Mouse (Mus musculus) layer of hippocampus, postnatal 36 days (tissue): Measurements from ENCODE around the gene Ell. TPM values are rescaled to one million over a fixed set of nuclear protein-coding genes. Genes with fewer than 3 reads are reported as not detected.
A peak's percentile ranks its signal among the peaks of the same experiment; 100 is the strongest.

Source experiments
- DNase-seq, 2 experiments: peaks; one replicate each; pipeline ENCODE4 v3.0.0; 2022
- total RNA-seq, 2 experiments: library from RNA; stranded (reverse); gene quantifications; 2 replicates each; pipeline ENCODE4 v1.2.3; 2021

Gene Ell
- total RNA-seq, 2 experiments from 2014 or later = 18.6 to 23.4 TPM

GRCm38 (mm10) chr8:70598722-70599121 is 59.5 kb downstream of the Ell start:
- no peak for DNase-seq

GRCm38 (mm10) chr8:70599507-70600290 is 60.4 kb downstream of the Ell start:
- DNase-seq = no peak

DNA sequence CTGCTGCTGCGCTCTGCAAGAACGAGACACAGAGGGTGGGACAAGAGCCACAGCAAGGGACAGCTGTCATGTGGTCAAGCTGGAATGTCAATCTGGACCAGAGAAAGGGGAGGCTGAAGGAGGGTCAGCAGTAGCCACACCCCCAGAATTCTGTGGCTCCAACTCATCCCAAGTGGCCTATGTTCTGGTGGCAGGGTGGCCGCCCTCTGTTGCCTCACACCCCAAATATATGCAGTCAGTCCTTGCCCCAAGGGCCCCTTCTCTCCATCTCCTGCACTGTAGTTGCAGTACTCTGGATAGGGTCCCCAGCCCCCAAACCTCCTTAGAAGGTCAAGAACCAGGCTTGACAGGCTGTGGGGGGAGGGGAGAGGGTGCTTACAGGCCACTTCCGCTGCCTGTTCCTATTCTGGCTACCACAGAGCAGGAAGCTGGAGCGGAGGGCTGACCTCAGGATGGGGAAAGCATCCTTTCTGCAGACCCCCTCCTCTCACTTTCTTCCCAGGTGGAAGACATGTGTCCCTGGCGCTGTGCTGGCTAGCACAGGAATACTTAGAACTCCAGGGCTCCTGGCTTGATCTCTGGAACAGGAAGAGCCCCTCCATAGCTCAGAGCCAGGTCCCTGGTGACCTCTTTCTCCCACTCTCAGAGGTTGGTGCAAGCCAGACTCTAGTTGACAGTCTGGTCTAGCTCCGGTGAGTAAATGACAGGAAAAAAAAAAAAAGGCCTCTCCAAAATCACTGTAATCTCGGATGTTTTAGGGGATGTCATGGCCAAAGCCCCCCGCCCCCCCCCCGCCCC is 61.4 kb downstream of the Ell start:
- no peak for DNase-seq

GRCm38 (mm10) chr8:70601271-70601649 is 62.0 kb downstream of the Ell start:
- peak; percentile 79 to 83 for DNase-seq

DNA sequence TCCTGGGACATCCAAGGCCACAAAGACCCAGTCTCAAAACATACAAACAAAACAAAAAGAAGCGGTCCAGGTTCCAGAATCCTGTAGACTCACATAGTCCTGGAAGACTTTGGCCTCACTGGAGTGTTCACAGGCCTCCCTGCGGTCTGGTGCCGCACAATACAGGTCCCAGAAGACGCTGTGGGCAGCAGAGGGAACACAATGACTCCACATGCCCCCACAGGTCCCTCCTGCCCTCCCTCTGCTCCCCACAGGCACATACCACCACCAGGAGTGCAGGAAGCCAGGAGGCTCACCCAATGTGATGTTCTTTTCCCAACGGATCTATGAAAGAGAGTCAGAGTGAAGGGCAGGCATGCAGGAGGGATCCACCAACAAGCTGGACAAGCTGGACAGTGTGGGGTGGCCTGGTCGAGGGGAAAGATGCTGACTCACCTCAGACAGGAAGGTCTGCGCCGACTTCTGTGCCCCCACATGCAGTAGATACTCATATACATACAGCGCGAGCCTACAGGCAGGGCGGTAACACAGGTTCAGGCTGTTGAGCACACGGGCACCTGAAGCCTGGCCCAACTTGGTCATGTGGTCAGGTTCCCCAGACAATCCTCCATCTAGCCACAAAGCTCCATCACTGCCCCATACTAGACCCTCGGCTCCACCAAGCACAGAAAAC is 63.0 kb downstream of the Ell start:
- no peak for DNase-seq

GRCm38 (mm10) chr8:70604558-70604957 is 65.3 kb downstream of the Ell start:
- DNase-seq = no peak

- DNase-seq = no peak
Measured at GRCm38 (mm10) chr8:70605871-70606779, 66.9 kb downstream of the Ell start.

- no peak for DNase-seq
Measured at GRCm38 (mm10) chr8:70606780-70607602, 67.7 kb downstream of the Ell start.

- DNase-seq = no peak
Measured at GRCm38 (mm10) chr8:70607603-70607897, 68.3 kb downstream of the Ell start.

DNA sequence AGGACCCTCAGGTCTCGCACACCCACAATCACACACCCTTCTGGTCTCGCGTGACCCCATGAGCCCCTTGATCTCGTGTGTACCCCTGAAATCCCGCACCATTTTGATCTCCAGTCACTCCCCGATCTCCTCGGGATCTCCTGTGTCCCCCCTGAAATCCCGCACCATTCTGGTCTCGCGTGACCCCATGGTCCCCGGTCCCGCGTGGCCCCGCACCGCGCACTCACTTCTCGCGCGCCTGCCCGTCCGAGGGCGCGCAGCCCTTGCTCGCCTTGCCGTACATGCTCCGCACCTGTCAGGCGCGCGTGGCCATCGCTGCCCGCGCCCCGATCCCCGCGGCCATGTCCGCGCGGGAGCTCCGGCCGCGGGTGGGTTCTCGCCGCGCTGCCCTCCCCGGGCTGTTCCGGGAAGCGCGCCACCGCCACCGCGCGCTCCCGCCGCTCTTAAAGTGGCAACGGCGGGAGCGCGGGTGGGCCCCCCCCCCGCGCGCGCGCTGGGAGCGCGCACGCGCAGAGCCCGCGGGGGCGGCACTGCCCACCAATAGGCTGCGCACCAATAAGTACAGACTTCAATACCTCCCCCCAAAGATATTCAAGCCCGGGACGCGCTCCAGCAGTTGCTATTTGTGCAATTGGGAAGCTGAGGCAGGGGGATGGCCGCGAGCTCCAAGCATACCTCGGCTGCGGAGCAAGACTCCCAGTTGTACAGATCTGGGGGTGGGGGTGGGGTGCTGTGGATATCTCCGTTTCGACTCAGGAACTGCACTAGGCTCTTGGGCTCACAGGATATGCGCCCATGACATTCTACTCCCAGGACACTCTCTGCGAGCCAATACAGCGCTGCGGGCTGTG is 68.9 kb downstream of the Ell start:
- DNase-seq = peak in 1 of 2 experiments; percentile 62

- no peak for DNase-seq
Measured at GRCm38 (mm10) chr8:70608749-70609367, 69.6 kb downstream of the Ell start, which contains the start of gene Ssbp4. Gene Ssbp4, minus strand, starts transcription at chr8:70608872.

- DNase-seq = peak in 1 of 2 experiments; percentile 70
Measured at GRCm38 (mm10) chr8:70609368-70609848, 70.2 kb downstream of the Ell start.

GRCm38 (mm10) chr8:70609849-70610795 is 70.9 kb downstream of the Ell start:
- DNase-seq = peak; percentile 73 to 79

GRCm38 (mm10) chr8:70610796-70611771 is 71.8 kb downstream of the Ell start:
- DNase-seq = peak; percentile 73 to 85

GRCm38 (mm10) chr8:70611849-70612248 is 72.6 kb downstream of the Ell start:
- DNase-seq = peak; percentile 81 to 86

DNA sequence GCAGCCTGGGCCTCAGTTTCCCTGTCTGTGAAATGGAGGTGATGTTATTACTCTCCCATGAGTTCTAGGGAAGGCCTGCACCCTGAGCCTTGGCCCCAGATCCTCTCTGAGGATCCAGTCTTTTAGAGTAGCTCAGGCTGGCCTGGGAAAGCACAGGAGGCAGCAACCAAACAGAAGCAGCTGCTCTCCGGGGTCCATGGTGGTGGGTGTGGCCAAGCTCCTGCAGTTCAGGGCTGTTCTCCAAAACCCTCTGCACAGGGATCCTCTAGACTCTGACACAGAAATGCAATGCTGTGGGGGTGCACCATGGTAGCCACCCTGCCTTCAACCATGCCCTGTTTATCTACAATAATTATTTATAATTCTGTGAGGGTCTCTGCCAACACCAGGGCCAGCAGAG is 74.5 kb downstream of the Ell start:
- DNase-seq = no peak

GRCm38 (mm10) chr8:70614469-70614868 is 75.2 kb downstream of the Ell start:
- DNase-seq = no peak
